28 mouse cellular contexts compared by ENCODE assay signal in genomic region chr1:192860273-192860672, GRCm38 (mm10). TPM values are rescaled to one million over a fixed set of nuclear protein-coding genes. Genes with fewer than 3 reads are reported as not detected.
DNase-seq lines count a peak whose midpoint lies in the region; ATAC-seq and TF ChIP-seq lines count a peak whose summit lies in the region.
"Had no signal": no experiment of that assay in that cellular context is flagged by ENCODE, and none has a peak within 500 bp of the region (broad histone marks: within the 10 kb centered on the region; RNA-seq: fewer than 3 reads in every experiment).

No protein-coding gene starts in this region.

- WGBS in intestine, embryonic 16.5 days: 53% methylated on average over 6 of the region's 6 CpGs
- WGBS in intestine, postnatal 0 days: 50% methylated on average over 6 of the region's 6 CpGs
- WGBS in stomach, embryonic 16.5 days: 57% methylated on average over 6 of the region's 6 CpGs

- no peak overlapping the region for H3K4me3 ChIP-seq in intestine, embryonic 16.5 days (ENCODE audit: low read length)
- no peak overlapping the region for H3K4me3 ChIP-seq in intestine, postnatal 0 days (ENCODE audit: low read depth, low read length)
- no peak overlapping the region for H3K4me3 ChIP-seq in MEL (ENCODE audit: control insufficient read depth in 1 of 2, insufficient read depth in 1 of 2, low read depth in 2 of 2, low read length in 2 of 2)
- H3K4me3 ChIP-seq in stomach, embryonic 16.5 days (replicated peaks; ENCODE audit: low read length): no peak overlapping the region
- H3K4me3 ChIP-seq: forebrain, embryonic 10.5 days; forebrain, embryonic 13.5 days; heart, embryonic 12.5 days; heart, embryonic 15.5 days had no signal

- no peak for TF ChIP-seq CTCF in intestine, postnatal 0 days (IDR thresholded peaks at IDR 0.05; ENCODE audit: low read depth)
- TF ChIP-seq CTCF in MEL (IDR thresholded peaks at IDR 0.05 in 2 of 3, conservative IDR thresholded peaks at IDR 0.05 in 1 of 3; ENCODE audit: control insufficient read depth in 1 of 3, insufficient read depth in 1 of 3, low read depth in 2 of 3, low read length in 3 of 3, poor library complexity in 1 of 3, severe bottlenecking in 1 of 3): no peak

- H3K27ac ChIP-seq in intestine, embryonic 16.5 days (ENCODE audit: low read length): no peak overlapping the region
- no peak overlapping the region for H3K27ac ChIP-seq in intestine, postnatal 0 days (ENCODE audit: low read depth, low read length)
- H3K27ac ChIP-seq in MEL (ENCODE audit: control insufficient read depth, low read depth, low read length): no peak overlapping the region
- H3K27ac ChIP-seq in stomach, embryonic 16.5 days (ENCODE audit: low read length): no peak overlapping the region
- H3K27ac ChIP-seq: forebrain, embryonic 10.5 days; forebrain, embryonic 13.5 days; heart, embryonic 15.5 days; hindbrain, embryonic 14.5 days; hindbrain, postnatal 0 days had no signal

- no peaks in the 10 kb centered on the region for H3K79me2 ChIP-seq in MEL (ENCODE audit: control insufficient read depth, insufficient read depth, low read length, poor library complexity)

- peak; percentile 65 for ATAC-seq in intestine, embryonic 16.5 days
- no peak for ATAC-seq in intestine, postnatal 0 days
- peak; percentile 79 for ATAC-seq in stomach, embryonic 16.5 days (ENCODE audit: insufficient read depth, low FRiP score)
- ATAC-seq: CD4-positive, CD25-positive, alpha-beta regulatory T cell, adult 4 months; forebrain, embryonic 13.5 days; forebrain, embryonic 16.5 days; hindbrain, postnatal 0 days; inflammation-experienced regulatory T-cells, adult 6 months; Patski had no signal

- H3K9ac ChIP-seq in intestine, embryonic 16.5 days (ENCODE audit: low read depth, low read length): no peak overlapping the region
- no peak overlapping the region for H3K9ac ChIP-seq in intestine, postnatal 0 days (ENCODE audit: low read depth, low read length)
- H3K9ac ChIP-seq in MEL (ENCODE audit: control insufficient read depth, low read depth, low read length, poor library complexity, severe bottlenecking): no peak overlapping the region
- no peak overlapping the region for H3K9ac ChIP-seq in stomach, embryonic 16.5 days (ENCODE audit: low read length)
- H3K9ac ChIP-seq: forebrain, embryonic 13.5 days; heart, embryonic 12.5 days; heart, embryonic 15.5 days; hindbrain, embryonic 14.5 days had no signal

- DNase-seq in MEL (ENCODE audit: low read depth, low spot score): peak; percentile 27
- peak; percentile 15 for DNase-seq in MN1 (ENCODE audit: low spot score)
- DNase-seq in layer of hippocampus, adult 11-12 months (ENCODE audit: low spot score): no peak
- no peak for DNase-seq in heart, postnatal 25 days (ENCODE audit: low spot score)
- DNase-seq: adrenal gland, postnatal 10 days; adrenal gland, postnatal 36 days; cerebellum, adult 18-20 months; cerebellum, adult 9-11 months; cerebellum, postnatal 36 days; embryo, embryonic 11 days; gastrocnemius, postnatal 10 days; gastrocnemius, postnatal 36 days; heart, postnatal 10 days; heart, postnatal 4 days had no signal

- TF ChIP-seq POLR2A in MEL (IDR thresholded peaks at IDR 0.05; ENCODE audit: control insufficient read depth in 1 of 2, insufficient read depth in 1 of 2, low read depth in 1 of 2, low read length in 2 of 2, poor library complexity in 1 of 2): no peak

- intact Hi-C loops in heart, postnatal 25 days (cut with DNase I): no loop called here

- no peak for TF ChIP-seq EP300 in MEL (IDR thresholded peaks at IDR 0.05; ENCODE audit: low read depth in 1 of 2, low read length in 2 of 2)

- no peaks in the 10 kb centered on the region for H3K36me3 ChIP-seq in intestine, embryonic 16.5 days (ENCODE audit: control insufficient read depth, insufficient read depth, low read length)
- H3K36me3 ChIP-seq in intestine, postnatal 0 days (ENCODE audit: control insufficient read depth, insufficient read depth): no peaks in the 10 kb centered on the region
- no peaks in the 10 kb centered on the region for H3K36me3 ChIP-seq in MEL (ENCODE audit: control insufficient read depth in 1 of 2, insufficient read depth in 2 of 2, low read length in 2 of 2)
- no peaks in the 10 kb centered on the region for H3K36me3 ChIP-seq in stomach, embryonic 16.5 days (ENCODE audit: control insufficient read depth, insufficient read depth, low read length)
- H3K36me3 ChIP-seq: forebrain, embryonic 10.5 days; heart, embryonic 12.5 days; heart, embryonic 15.5 days had no signal

- H3K27me3 ChIP-seq in intestine, embryonic 16.5 days (replicated peaks; ENCODE audit: control insufficient read depth, insufficient read depth, low read length): no peaks in the 10 kb centered on the region
- no peaks in the 10 kb centered on the region for H3K27me3 ChIP-seq in intestine, postnatal 0 days (replicated peaks; ENCODE audit: control insufficient read depth, insufficient read depth, low read length)
- no peaks in the 10 kb centered on the region; a peak in 2 of 4 replicates for H3K27me3 ChIP-seq in MEL (ENCODE audit: control insufficient read depth in 1 of 2, insufficient read depth in 2 of 2, low read length in 2 of 2)
- H3K27me3 ChIP-seq in stomach, embryonic 16.5 days (ENCODE audit: control insufficient read depth, insufficient read depth, low read length): no peaks in the 10 kb centered on the region
- H3K27me3 ChIP-seq: Patski had no signal

- H3K4me2 ChIP-seq in intestine, embryonic 16.5 days (ENCODE audit: low read depth, low read length): no peak overlapping the region
- H3K4me2 ChIP-seq in intestine, postnatal 0 days (replicated peaks; ENCODE audit: low read depth): no peak overlapping the region
- H3K4me2 ChIP-seq in stomach, embryonic 16.5 days (ENCODE audit: low read depth, low read length): no peak overlapping the region
- H3K4me2 ChIP-seq: forebrain, embryonic 13.5 days; heart, embryonic 12.5 days; heart, embryonic 15.5 days; hindbrain, embryonic 14.5 days had no signal

- no peaks in the 10 kb centered on the region for H3K9me3 ChIP-seq in intestine, embryonic 16.5 days (ENCODE audit: control insufficient read depth, low read length)
- no peaks in the 10 kb centered on the region for H3K9me3 ChIP-seq in intestine, postnatal 0 days (ENCODE audit: control insufficient read depth)
- H3K9me3 ChIP-seq in MEL (replicated peaks; ENCODE audit: insufficient read depth, low read length): no peaks in the 10 kb centered on the region
- no peaks in the 10 kb centered on the region for H3K9me3 ChIP-seq in stomach, embryonic 16.5 days (replicated peaks; ENCODE audit: control insufficient read depth, low read length)
- H3K9me3 ChIP-seq: forebrain, embryonic 10.5 days; forebrain, embryonic 13.5 days; heart, embryonic 12.5 days; heart, embryonic 15.5 days had no signal

- H3K4me1 ChIP-seq in intestine, embryonic 16.5 days (ENCODE audit: control insufficient read depth, insufficient read depth, low read length): peaks cover 7% of the 10 kb centered on the region; the same call in 1 of the 2 replicates
- H3K4me1 ChIP-seq in intestine, postnatal 0 days (replicated peaks; ENCODE audit: control insufficient read depth, insufficient read depth, low read length): no peaks in the 10 kb centered on the region
- no peaks in the 10 kb centered on the region; a peak in 1 of 4 replicates for H3K4me1 ChIP-seq in MEL (ENCODE audit: control insufficient read depth in 1 of 2, insufficient read depth in 2 of 2, low read length in 2 of 2)
- H3K4me1 ChIP-seq in stomach, embryonic 16.5 days (ENCODE audit: control insufficient read depth, insufficient read depth, low read length): peaks cover 6% of the 10 kb centered on the region

- no peak for TF ChIP-seq RAD21 in MEL (IDR thresholded peaks at IDR 0.05; ENCODE audit: low read depth, low read length)

TF ChIP-seq in MEL, 35 proteins besides CTCF, POLR2A, EP300 and RAD21:
- peak; percentile 47; the same call in 1 of the 2 replicates for TF ChIP-seq BHLHE40 (IDR thresholded peaks at IDR 0.05; ENCODE audit: borderline replicate concordance, low read depth, low read length)
- no peak for TF ChIP-seq MYC (IDR thresholded peaks at IDR 0.05; ENCODE audit: low read depth, low read length)

RNA-seq across cellular contexts. Expression of gene Sertad4, which starts 4.7 kb away (rescaled TPM):
- polyA plus RNA-seq in intestine, embryonic 16.5 days (2015; fragmentation: Nextera tagmentation; extraction: Ambion mirVana): 2.4 and 3.0 TPM in 2 replicates
- polyA plus RNA-seq in intestine, postnatal 0 days (2015; fragmentation: Nextera tagmentation; extraction: Ambion mirVana): 3.4 and 3.5 TPM in 2 replicates
- total RNA-seq in MEL (2012; rRNA removed): not detected in 2 replicates
- not detected for polyA plus RNA-seq in MEL (2012; ENCODE audit: insufficient read depth in 1 of 2, insufficient read length in 2 of 2, low read depth in 1 of 2, low replicate concordance in 2 of 2, missing spikeins in 1 of 2)
- polyA plus RNA-seq in stomach, embryonic 16.5 days (2015; fragmentation: Nextera tagmentation; extraction: Ambion mirVana): 5.0 and 5.7 TPM in 2 replicates
- total RNA-seq in heart, postnatal 25 days (2021): 1 to 10 TPM; 3.9 to 5.7 TPM
- total RNA-seq: granulocyte monocyte progenitor cell, adult 5-6 weeks had no signal
- polyA plus RNA-seq: CD4-positive, CD25-positive, alpha-beta regulatory T cell, adult 4 months; inflammation-experienced regulatory T-cells, adult 6 months had no signal

Comparison
In these comparisons a context has a peak if more than half of its experiments do, and no peak if none do; other contexts are left out.
1. DNase-seq: peak in MEL (single experiment) and MN1 (single experiment); none in layer of hippocampus, adult 11-12 months (single experiment) and heart, postnatal 25 days (single experiment).